Mouse (Mus musculus): ENCODE measurements at regions not wholly inside any gene's neighbourhood (a gene's known extent, or its start where the extent isn't known, plus 50 kb on each side); places are given as distances from the start of the nearest gene placed in this dataset.

DNA sequence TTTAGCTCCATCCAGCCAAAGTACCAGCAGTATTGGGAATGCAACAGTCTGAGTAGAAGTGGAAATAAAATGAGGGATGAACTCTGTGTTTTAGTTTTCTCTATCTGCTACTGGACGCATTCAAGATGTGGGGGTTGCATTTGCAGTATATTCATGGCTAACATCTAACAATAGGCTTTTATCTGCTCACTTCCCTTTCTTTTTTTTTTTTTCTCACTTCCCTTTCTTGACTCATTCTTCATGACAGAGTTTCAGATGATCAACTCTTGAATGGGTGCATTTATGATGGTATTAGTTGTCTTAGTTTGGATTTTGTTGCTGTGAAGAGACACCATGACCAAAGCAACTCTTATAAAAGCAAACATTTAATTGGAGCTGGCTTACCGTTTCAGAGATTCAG lies 240.0 kb downstream of the Igsf11 start:
- DNase-seq, result no peak

DNA sequence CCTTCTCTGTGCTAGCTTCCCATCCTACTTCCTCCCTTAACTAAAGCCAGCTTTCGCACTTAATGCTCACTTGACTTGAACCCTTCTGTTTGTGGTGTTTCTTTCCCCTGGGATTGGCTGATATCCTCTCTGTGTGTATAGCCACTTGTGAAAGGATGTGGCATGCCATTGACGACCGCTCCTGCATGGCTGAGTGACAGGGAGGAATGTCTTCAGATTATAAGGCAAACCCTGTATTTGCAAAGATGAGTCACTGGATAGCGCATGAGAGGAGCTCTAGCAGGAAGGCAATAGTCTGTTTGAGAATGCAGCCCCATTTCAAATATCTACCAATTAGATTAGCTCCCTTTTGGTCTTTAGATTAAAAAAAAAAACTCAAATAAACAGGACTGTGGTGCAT lies 243.3 kb downstream of the Igsf11 start:
- H3K4me1 ChIP-seq (ENCODE audit: insufficient read depth), result no peaks in the 10 kb centered on the region
- H3K4me3 ChIP-seq (ENCODE audit: low read depth, low read length), result no peak overlapping the region
- no peak for ATAC-seq
- H3K9me3 ChIP-seq (ENCODE audit: low read length), result no peaks in the 10 kb centered on the region
- WGBS, result 65% methylated on average over 4 of the region's 4 CpGs
- DNase-seq, result no peak
- no peak overlapping the region for H3K9ac ChIP-seq
- no peaks in the 10 kb centered on the region for H3K27me3 ChIP-seq (ENCODE audit: insufficient read depth, low read length)
- H3K36me3 ChIP-seq (ENCODE audit: insufficient read depth), result no peaks in the 10 kb centered on the region
- no peak for TF ChIP-seq CTCF (IDR thresholded peaks at IDR 0.05; ENCODE audit: low read depth)
- no peak overlapping the region for H3K4me2 ChIP-seq (ENCODE audit: low read depth)
- H3K27ac ChIP-seq (ENCODE audit: low read depth, low read length), result no peak overlapping the region

More for the DNA sequence above, 240.0 kb downstream of the Igsf11 start:
- ATAC-seq, result no peak
- Histone ChIP-seq H3K9me3 (ENCODE audit: low read length) (no peaks in the 10 kb centered on the region), H3K27ac (ENCODE audit: low read depth, low read length) (no peak overlapping the region), H3K27me3 (ENCODE audit: insufficient read depth, low read length) (no peaks in the 10 kb centered on the region), H3K36me3 (ENCODE audit: insufficient read depth) (no peaks in the 10 kb centered on the region), H3K9ac (no peak overlapping the region), H3K4me3 (ENCODE audit: low read depth, low read length) (no peak overlapping the region), H3K4me1 (ENCODE audit: insufficient read depth) (no peaks in the 10 kb centered on the region), H3K4me2 (ENCODE audit: low read depth) (no peak overlapping the region)
- WGBS, result 82% methylated on average over 2 of the region's 2 CpGs
- TF ChIP-seq CTCF (IDR thresholded peaks at IDR 0.05; ENCODE audit: low read depth), result no peak

DNA sequence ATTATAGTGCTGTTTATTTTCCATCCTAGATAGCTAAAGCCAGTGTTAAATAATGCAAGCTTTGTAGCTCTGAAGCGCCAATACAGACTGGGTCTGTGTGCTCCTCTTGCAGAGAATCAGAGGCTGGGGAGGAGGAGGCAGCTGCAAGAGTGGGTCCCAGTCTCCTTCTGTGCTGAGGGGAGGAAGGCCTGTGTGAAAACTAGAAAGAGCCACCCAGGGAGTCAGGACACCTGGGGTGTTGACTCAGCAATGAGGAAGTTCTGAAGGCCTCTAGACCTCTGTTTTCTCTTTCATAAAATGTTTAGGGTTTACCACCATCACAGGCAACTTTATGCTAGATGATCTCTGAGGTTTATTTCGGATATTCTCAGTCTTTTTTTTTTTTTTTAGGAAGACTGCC lies 254.7 kb downstream of the Igsf11 start:
- 52% methylated on average over 2 of the region's 2 CpGs for WGBS
- Histone ChIP-seq H3K4me1 (ENCODE audit: insufficient read depth) (no peaks in the 10 kb centered on the region), H3K4me3 (ENCODE audit: low read depth, low read length) (no peak overlapping the region), H3K9me3 (ENCODE audit: low read length) (no peaks in the 10 kb centered on the region), H3K9ac (no peak overlapping the region), H3K4me2 (ENCODE audit: low read depth) (no peak overlapping the region), H3K36me3 (ENCODE audit: insufficient read depth) (no peaks in the 10 kb centered on the region), H3K27me3 (ENCODE audit: insufficient read depth, low read length) (no peaks in the 10 kb centered on the region), H3K27ac (ENCODE audit: low read depth, low read length) (no peak overlapping the region)
- TF ChIP-seq CTCF (IDR thresholded peaks at IDR 0.05; ENCODE audit: low read depth), result no peak
- no peak for ATAC-seq
- DNase-seq, result no peak

DNA sequence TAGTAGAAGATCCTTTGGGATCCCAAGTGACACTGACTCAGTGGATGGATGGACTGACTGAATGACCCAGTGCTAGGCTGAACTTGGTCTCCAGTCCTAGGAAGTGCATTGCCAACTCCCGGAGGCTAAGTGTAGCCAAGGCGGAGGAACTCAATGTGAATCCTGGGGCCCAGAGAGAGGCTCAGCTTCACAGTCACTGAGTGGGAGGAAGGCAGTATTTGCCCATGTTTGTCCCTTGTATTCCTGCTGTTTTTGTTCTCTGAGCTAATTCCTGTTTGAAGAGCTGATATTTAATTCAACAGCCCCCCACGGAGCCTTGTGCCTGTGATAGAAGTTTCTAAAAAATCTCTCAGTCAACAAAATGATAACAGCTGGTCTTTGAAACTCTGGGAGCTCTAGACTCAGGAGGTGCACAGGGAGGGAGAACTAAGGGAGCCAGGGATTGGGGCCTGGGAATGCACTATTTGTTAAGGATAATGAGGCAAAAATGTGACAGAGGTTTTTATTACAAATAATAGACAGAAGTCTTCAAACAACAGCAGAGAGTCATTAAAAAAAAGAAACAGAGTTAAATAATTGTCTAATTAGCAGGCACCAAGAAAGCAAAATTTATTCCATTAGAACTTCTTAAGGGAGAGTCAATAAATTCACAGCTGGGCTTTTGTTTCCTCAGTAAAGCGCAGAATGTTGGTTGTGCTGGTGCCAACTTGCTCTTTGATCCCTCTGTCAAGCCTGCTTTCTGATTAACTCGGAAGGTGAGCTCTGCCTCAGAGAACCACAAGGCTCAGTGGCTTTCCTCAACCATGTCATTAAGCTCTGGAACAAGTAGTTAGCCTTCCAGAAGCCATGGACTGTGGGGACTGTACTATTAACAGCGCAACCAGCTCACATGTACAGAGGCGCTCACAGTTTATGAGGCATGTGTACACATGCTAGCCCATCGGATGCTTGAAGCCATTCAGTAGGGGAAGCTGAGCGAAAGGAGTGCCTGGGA lies 259.2 kb downstream of the Igsf11 start:
- peak; percentile 71 for ATAC-seq
- TF ChIP-seq CTCF (IDR thresholded peaks at IDR 0.05; ENCODE audit: low read depth), result no peak
- WGBS, result 47% methylated on average over 9 of the region's 9 CpGs
- Histone ChIP-seq H3K4me2 (ENCODE audit: low read depth) (no peak overlapping the region), H3K4me1 (ENCODE audit: insufficient read depth) (no peaks in the 10 kb centered on the region), H3K4me3 (ENCODE audit: low read depth, low read length) (no peak overlapping the region), H3K9ac (no peak overlapping the region), H3K27ac (ENCODE audit: low read depth, low read length) (0 out of 2 replicates have a peak overlapping the region, but pooled peaks have one; percentile 4), H3K9me3 (ENCODE audit: low read length) (no peaks in the 10 kb centered on the region), H3K27me3 (ENCODE audit: insufficient read depth, low read length) (no peaks in the 10 kb centered on the region; the same call in 1 of the 2 replicates), H3K36me3 (ENCODE audit: insufficient read depth) (no peaks in the 10 kb centered on the region)
- peak; percentile 26 for DNase-seq

DNA sequence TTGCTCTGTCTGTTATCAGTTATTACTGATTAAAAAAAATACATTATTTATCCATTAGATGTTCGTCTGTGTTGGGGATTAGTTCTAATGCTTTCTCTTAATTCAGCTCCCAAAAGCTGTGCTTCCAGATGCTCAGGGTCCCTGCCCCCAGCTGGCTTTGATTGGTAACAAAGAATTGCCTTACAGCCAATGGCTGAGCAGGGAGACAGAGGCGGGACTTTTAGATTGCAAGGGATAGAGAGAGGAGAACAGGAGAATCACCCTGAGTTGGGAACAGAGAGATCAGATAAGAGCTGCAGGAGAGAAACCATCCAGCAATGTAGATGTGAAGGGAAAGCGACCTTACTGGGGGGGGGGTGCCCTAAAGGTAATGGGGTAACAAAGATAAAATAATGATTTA lies 266.4 kb downstream of the Igsf11 start:
- Histone ChIP-seq H3K4me2 (ENCODE audit: low read depth) (no peak overlapping the region), H3K4me1 (ENCODE audit: insufficient read depth) (no peaks in the 10 kb centered on the region), H3K27ac (ENCODE audit: low read depth, low read length) (no peak overlapping the region), H3K9me3 (ENCODE audit: low read length) (no peaks in the 10 kb centered on the region), H3K4me3 (ENCODE audit: low read depth, low read length) (no peak overlapping the region), H3K36me3 (ENCODE audit: insufficient read depth) (no peaks in the 10 kb centered on the region), H3K27me3 (ENCODE audit: insufficient read depth, low read length) (no peaks in the 10 kb centered on the region), H3K9ac (no peak overlapping the region)
- DNase-seq, result no peak
- TF ChIP-seq CTCF (IDR thresholded peaks at IDR 0.05; ENCODE audit: low read depth), result no peak
- 36% methylated on average over 3 of the region's 3 CpGs for WGBS
- no peak for ATAC-seq

DNA sequence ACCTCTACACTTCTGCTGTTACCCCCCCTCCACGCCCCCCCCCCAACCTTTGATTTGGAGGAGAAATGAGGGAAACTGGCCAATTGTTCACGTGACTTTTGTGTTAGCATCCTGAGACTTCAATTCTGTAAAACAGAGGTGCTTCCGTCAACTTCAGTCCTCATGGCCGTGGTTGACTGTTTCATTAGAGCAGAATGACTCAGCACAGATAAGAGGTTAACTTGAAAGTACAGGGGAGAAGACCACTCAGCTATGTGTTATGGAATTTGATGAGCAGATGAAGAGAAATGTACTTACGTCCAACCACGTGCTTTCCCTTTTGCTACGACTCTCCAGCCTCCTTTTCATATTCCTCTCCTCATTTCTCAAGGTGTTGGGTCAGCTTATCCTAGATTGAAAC lies 267.3 kb downstream of the Igsf11 start:
- H3K27me3 ChIP-seq (ENCODE audit: insufficient read depth, low read length), result no peaks in the 10 kb centered on the region
- ATAC-seq, result no peak
- 83% methylated on average over 7 of the region's 7 CpGs for WGBS
- no peak overlapping the region for H3K4me2 ChIP-seq (ENCODE audit: low read depth)
- no peak for TF ChIP-seq CTCF (IDR thresholded peaks at IDR 0.05; ENCODE audit: low read depth)
- no peak overlapping the region for H3K9ac ChIP-seq
- H3K4me3 ChIP-seq (ENCODE audit: low read depth, low read length), result no peak overlapping the region
- no peak overlapping the region for H3K27ac ChIP-seq (ENCODE audit: low read depth, low read length)
- no peaks in the 10 kb centered on the region for H3K4me1 ChIP-seq (ENCODE audit: insufficient read depth)
- H3K9me3 ChIP-seq (ENCODE audit: low read length), result no peaks in the 10 kb centered on the region
- DNase-seq, result no peak
- no peaks in the 10 kb centered on the region for H3K36me3 ChIP-seq (ENCODE audit: insufficient read depth)

DNA sequence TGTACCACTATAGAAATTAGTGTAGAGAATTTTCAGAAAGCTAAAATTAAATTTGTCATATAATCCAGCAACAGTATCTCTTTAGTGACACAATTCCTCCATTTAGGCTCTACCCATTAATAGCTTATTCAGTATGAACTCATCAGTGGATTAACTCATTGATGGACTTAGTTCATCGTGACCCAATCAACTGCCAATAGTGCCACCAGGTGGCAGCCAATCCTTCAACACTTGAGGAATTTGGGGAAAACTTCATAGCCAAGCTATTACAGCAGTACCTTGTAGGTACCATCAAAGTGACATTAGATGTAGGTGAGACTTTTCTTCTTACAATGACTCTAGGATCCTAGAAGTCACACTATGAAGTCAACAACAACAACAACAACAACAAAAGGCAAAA lies 270.2 kb downstream of the Igsf11 start:
- H3K27me3 ChIP-seq (ENCODE audit: insufficient read depth, low read length), result no peaks in the 10 kb centered on the region
- TF ChIP-seq CTCF (IDR thresholded peaks at IDR 0.05; ENCODE audit: low read depth), result peak; percentile 46
- H3K27ac ChIP-seq (ENCODE audit: low read depth, low read length), result no peak overlapping the region
- no peak overlapping the region for H3K9ac ChIP-seq
- DNase-seq, result no peak
- H3K9me3 ChIP-seq (ENCODE audit: low read length), result no peaks in the 10 kb centered on the region
- no peak overlapping the region for H3K4me3 ChIP-seq (ENCODE audit: low read depth, low read length)
- H3K36me3 ChIP-seq (ENCODE audit: insufficient read depth), result no peaks in the 10 kb centered on the region
- no peaks in the 10 kb centered on the region for H3K4me1 ChIP-seq (ENCODE audit: insufficient read depth)
- ATAC-seq, result no peak
- WGBS, result 35% methylated on average over 1 of the region's 1 CpGs
- no peak overlapping the region for H3K4me2 ChIP-seq (ENCODE audit: low read depth)
